11 mouse cellular contexts compared by ENCODE assay signal in the genomic region with DNA sequence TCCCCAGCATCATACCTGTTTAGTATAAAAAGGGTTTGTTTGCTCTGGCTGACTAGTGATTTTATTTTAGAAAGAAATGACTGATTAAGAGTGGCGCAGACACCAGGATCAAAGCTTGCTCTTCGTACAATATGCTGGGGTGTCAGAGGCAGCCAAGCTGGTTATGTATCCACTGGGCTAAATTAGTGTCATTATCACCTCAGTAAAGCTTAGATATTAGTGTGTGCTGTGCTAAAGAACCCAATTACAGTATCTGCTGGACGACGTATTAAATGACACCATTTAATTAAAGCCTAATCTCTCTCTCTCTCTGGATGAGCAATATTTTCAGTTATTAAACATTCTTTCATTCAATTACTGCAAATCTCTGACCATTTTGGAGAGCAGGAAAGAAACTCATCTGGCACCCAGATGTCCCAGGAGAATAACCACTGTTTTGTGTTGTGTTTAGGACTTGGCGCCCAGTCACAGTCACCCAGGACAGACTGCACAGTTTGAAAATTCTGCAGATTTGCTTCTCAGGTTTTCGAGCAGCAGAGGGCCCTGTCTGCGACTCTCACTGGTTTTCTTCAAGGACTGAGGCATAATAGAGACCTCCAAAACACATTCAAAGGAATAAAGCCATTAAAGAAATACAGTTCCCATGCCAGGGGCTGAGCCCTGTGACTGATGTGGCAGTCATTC.
A peak's percentile ranks its signal among the peaks of the same experiment; 100 is the strongest.
DNase-seq lines count a peak whose midpoint lies in the region; ATAC-seq and TF ChIP-seq lines count a peak whose summit lies in the region.
"Had no signal": no experiment of that assay in that cellular context is flagged by ENCODE, and none has a peak within 500 bp of the region (broad histone marks: within the 10 kb centered on the region; RNA-seq: fewer than 3 reads in every experiment).

No protein-coding gene starts in this region.

- H3K4me2 ChIP-seq in embryonic facial prominence, embryonic 11.5 days (ENCODE audit: low read depth, low read length): no peak overlapping the region

- ATAC-seq in embryonic facial prominence, embryonic 11.5 days (replicated peaks; ENCODE audit: insufficient number of reproducible peaks, low FRiP score, low TSS enrichment, low read depth): no peak
- no peak for ATAC-seq in inflammation-experienced regulatory T-cells, adult 6 months
- ATAC-seq: liver, postnatal 0 days had no signal

- peak; percentile 9 for TF ChIP-seq CTCF in left cerebral cortex, adult 2 months (IDR thresholded peaks at IDR 0.05)

- H3K4me3 ChIP-seq in embryonic facial prominence, embryonic 11.5 days (ENCODE audit: low read depth, low read length): no peak overlapping the region
- H3K4me3 ChIP-seq in embryonic facial prominence, embryonic 10.5 days: no peak overlapping the region
- no peak overlapping the region for H3K4me3 ChIP-seq in left cerebral cortex, adult 2 months

- H3K27me3 ChIP-seq in embryonic facial prominence, embryonic 11.5 days (ENCODE audit: control insufficient read depth, insufficient read depth, low read length): no peaks in the 10 kb centered on the region
- no peaks in the 10 kb centered on the region for H3K27me3 ChIP-seq in embryonic facial prominence, embryonic 10.5 days (replicated peaks; ENCODE audit: low read depth, poor library complexity, severe bottlenecking)

- H3K9ac ChIP-seq in embryonic facial prominence, embryonic 11.5 days (replicated peaks; ENCODE audit: low read length): no peak overlapping the region
- H3K9ac ChIP-seq: liver, postnatal 0 days had no signal

- H3K9me3 ChIP-seq in embryonic facial prominence, embryonic 11.5 days (replicated peaks; ENCODE audit: control insufficient read depth, low read length): no peaks in the 10 kb centered on the region
- no peaks in the 10 kb centered on the region; the same call in 1 of the 2 replicates for H3K9me3 ChIP-seq in embryonic facial prominence, embryonic 10.5 days

- peak; percentile 29 for DNase-seq in embryonic facial prominence, embryonic 11.5 days (ENCODE audit: low spot score)
- DNase-seq in embryonic facial prominence, embryonic 10.5 days (ENCODE audit: low spot score): no peak
- DNase-seq in left cerebral cortex, adult 2 months (ENCODE audit: extremely low spot score in 1 of 2, low spot score in 2 of 2): no peak
- no peak for DNase-seq in left cerebral cortex, adult 11 months (ENCODE audit: low spot score)
- DNase-seq in Muller cell, postnatal 12 days (ENCODE audit: inconsistent ontology term): peak; percentile 17
- peak; percentile 24 for DNase-seq in gastrocnemius, postnatal 14 days
- DNase-seq in urinary bladder, postnatal 25 days (ENCODE audit: low spot score): no peak
- DNase-seq: liver, postnatal 0 days; right cerebral cortex, adult 18-20 months; thymus, postnatal 36 days had no signal

- no peak overlapping the region for H3K27ac ChIP-seq in embryonic facial prominence, embryonic 11.5 days (replicated peaks; ENCODE audit: low read depth, low read length)
- no peak overlapping the region for H3K27ac ChIP-seq in embryonic facial prominence, embryonic 10.5 days (replicated peaks)
- H3K27ac ChIP-seq in left cerebral cortex, adult 2 months: no peak overlapping the region

- 48% methylated on average over 7 of the region's 7 CpGs for WGBS in embryonic facial prominence, embryonic 11.5 days
- 60% methylated on average over 7 of the region's 7 CpGs for WGBS in embryonic facial prominence, embryonic 10.5 days

- H3K4me1 ChIP-seq in embryonic facial prominence, embryonic 11.5 days (ENCODE audit: control insufficient read depth, insufficient read depth, low read length): no peaks in the 10 kb centered on the region
- peaks cover 30% of the 10 kb centered on the region for H3K4me1 ChIP-seq in embryonic facial prominence, embryonic 10.5 days

- intact Hi-C loops in left cerebral cortex, adult 2 months (cut with DNase I): no loop called here
- intact Hi-C loops in gastrocnemius, postnatal 14 days (cut with DNase I; ENCODE audit: low total_unique reads): no loop called here

- no peaks in the 10 kb centered on the region for H3K36me3 ChIP-seq in embryonic facial prominence, embryonic 11.5 days (replicated peaks; ENCODE audit: control insufficient read depth, insufficient read depth, low read depth, low read length)
- H3K36me3 ChIP-seq in embryonic facial prominence, embryonic 10.5 days (replicated peaks): no peaks in the 10 kb centered on the region

Comparison
In these comparisons a context has a peak if more than half of its experiments do, and no peak if none do; other contexts are left out.
1. DNase-seq: peak in embryonic facial prominence, embryonic 11.5 days (single experiment), Muller cell, postnatal 12 days (single experiment) and gastrocnemius, postnatal 14 days (single experiment); none in embryonic facial prominence, embryonic 10.5 days (single experiment), left cerebral cortex, adult 2 months (0 of 2), left cerebral cortex, adult 11 months (single experiment) and urinary bladder, postnatal 25 days (single experiment).